In the genomic region with DNA sequence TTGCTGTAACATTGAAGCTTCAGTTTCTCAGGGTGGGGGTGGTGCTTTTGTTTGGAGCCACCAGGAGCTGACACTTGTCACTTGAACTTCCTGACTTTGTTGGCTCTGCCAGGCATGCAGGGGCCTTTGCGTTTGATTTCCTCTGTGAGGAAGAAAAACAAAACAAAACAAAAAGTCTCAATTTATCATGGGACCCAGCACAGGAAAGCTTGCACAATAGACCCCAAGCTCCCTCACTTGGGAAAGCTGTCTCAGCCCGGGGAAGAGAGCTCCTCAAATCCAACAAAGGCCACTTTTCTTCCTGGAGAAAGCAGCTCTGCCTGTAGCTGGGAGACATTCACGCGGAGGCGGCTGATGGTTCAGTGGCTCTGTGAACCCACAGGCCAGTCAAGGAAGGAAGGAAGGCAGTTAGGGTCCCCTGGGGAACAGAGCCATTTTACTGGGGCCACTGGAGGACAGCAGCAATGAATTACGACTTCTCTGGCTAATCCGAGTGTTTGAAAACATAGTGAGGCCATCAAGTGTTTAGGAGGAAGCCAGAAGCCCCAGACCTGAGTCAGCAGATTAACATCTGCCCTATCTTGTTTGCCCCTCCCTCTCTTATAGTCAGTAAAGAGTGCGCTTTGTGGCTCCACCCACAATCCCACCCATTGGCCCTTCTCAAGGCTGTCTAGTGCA, we compare ENCODE assay signal across 8 mouse cellular contexts. TPM values are rescaled to one million over a fixed set of nuclear protein-coding genes. Genes with fewer than 3 reads are reported as not detected.
DNase-seq lines count a peak whose midpoint lies in the region; ATAC-seq and TF ChIP-seq lines count a peak whose summit lies in the region.

No protein-coding gene starts in this region.

- peaks cover 5% of the 10 kb centered on the region for H3K4me1 ChIP-seq in bone marrow, adult 2 months (ENCODE audit: control insufficient read depth, insufficient read depth, low read length)
- peaks cover 38% of the 10 kb centered on the region for H3K4me1 ChIP-seq in heart, embryonic 15.5 days (replicated peaks)
- H3K4me1 ChIP-seq in kidney, postnatal 0 days (replicated peaks; ENCODE audit: insufficient read depth, low read length), result peaks cover 16% of the 10 kb centered on the region; the same call in 1 of the 2 replicates

- peak; percentile 49 for ATAC-seq in heart, embryonic 15.5 days (replicated peaks; ENCODE audit: insufficient number of reproducible peaks, insufficient read depth, low FRiP score, low read depth)
- ATAC-seq in kidney, postnatal 0 days (replicated peaks; ENCODE audit: low FRiP score, low read depth), result peak; percentile 66; the same call in 1 of the 2 replicates
- ATAC-seq in megakaryocyte, adult 5-6 weeks (ENCODE audit: poor library complexity, severe bottlenecking), result peak; percentile 38; the same call in 1 of the 2 replicates
- ATAC-seq in activated CD4-positive, CD25-positive, alpha-beta regulatory T cell, adult 4 months, result no peak

- H3K27ac ChIP-seq in bone marrow, adult 2 months (ENCODE audit: control insufficient read depth, insufficient read depth, low read depth, low read length, poor library complexity), result peak overlapping the region; percentile 31
- H3K27ac ChIP-seq in heart, embryonic 15.5 days, result peak overlapping the region; percentile 84
- peak overlapping the region; percentile 84 for H3K27ac ChIP-seq in kidney, postnatal 0 days

- H3K27me3 ChIP-seq in heart, embryonic 15.5 days, result no peaks in the 10 kb centered on the region
- no peaks in the 10 kb centered on the region for H3K27me3 ChIP-seq in kidney, postnatal 0 days (ENCODE audit: insufficient read depth, low read length)

- peak; percentile 56 to 58 for DNase-seq in B cell, adult 2 months
- peak; percentile 91 for DNase-seq in kidney, postnatal 0 days (ENCODE audit: low spot score)
- DNase-seq in thymus, postnatal 14 days, result peak; percentile 77
- no peak for DNase-seq in ovary, adult 18-20 months (ENCODE audit: low spot score)

- H3K9ac ChIP-seq in heart, embryonic 15.5 days, result no peak overlapping the region
- no peak overlapping the region for H3K9ac ChIP-seq in kidney, postnatal 0 days (ENCODE audit: low read depth, low read length)

- TF ChIP-seq CTCF in bone marrow, adult 2 months (IDR thresholded peaks at IDR 0.05; ENCODE audit: control insufficient read depth, insufficient read depth, low read length), result no peak
- no peak for TF ChIP-seq CTCF in kidney, postnatal 0 days (IDR thresholded peaks at IDR 0.05; ENCODE audit: low read depth)

- WGBS in bone marrow, adult 2 months, result 1% methylated on average over 8 of the region's 8 CpGs
- 37% methylated on average over 8 of the region's 8 CpGs for WGBS in heart, embryonic 15.5 days
- WGBS in kidney, postnatal 0 days, result 7% methylated on average over 8 of the region's 8 CpGs

- H3K4me2 ChIP-seq in heart, embryonic 15.5 days, result no peak overlapping the region
- H3K4me2 ChIP-seq in kidney, postnatal 0 days (ENCODE audit: low read length), result no peak overlapping the region; the same call in 1 of the 2 replicates

- no peak overlapping the region for H3K4me3 ChIP-seq in bone marrow, adult 2 months (replicated peaks; ENCODE audit: control insufficient read depth, low read depth, low read length)
- H3K4me3 ChIP-seq in heart, embryonic 15.5 days, result no peak overlapping the region
- H3K4me3 ChIP-seq in kidney, postnatal 0 days (replicated peaks; ENCODE audit: low read depth, low read length), result no peak overlapping the region

- no peaks in the 10 kb centered on the region for H3K36me3 ChIP-seq in heart, embryonic 15.5 days
- H3K36me3 ChIP-seq in kidney, postnatal 0 days (ENCODE audit: insufficient read depth, low read length), result no peaks in the 10 kb centered on the region

- no peak for TF ChIP-seq POLR2A in bone marrow, adult 2 months (IDR thresholded peaks at IDR 0.05; ENCODE audit: borderline replicate concordance, control insufficient read depth, low read depth, low read length)

- no peaks in the 10 kb centered on the region for H3K9me3 ChIP-seq in heart, embryonic 15.5 days (replicated peaks)
- no peaks in the 10 kb centered on the region for H3K9me3 ChIP-seq in kidney, postnatal 0 days (replicated peaks; ENCODE audit: low read length)

RNA-seq across cellular contexts. Expression of a gene that starts 15.3 kb away (rescaled TPM):
- polyA plus RNA-seq in bone marrow, adult 2 months (2011; ENCODE audit: insufficient read depth, insufficient read length, low replicate concordance, missing spikeins), result not detected in 2 replicates
- 0.43 and 0.70 TPM in 2 replicates for polyA plus RNA-seq in heart, embryonic 15.5 days (2015; fragmentation: Nextera tagmentation; extraction: Ambion mirVana)
- polyA plus RNA-seq in kidney, postnatal 0 days (2015; fragmentation: Nextera tagmentation; extraction: Ambion mirVana), result 0.22 and 0.29 TPM in 2 replicates
- total RNA-seq in megakaryocyte, adult 5-6 weeks (2015), result not detected in 2 replicates
- not detected in 2 replicates for total RNA-seq in megakaryocyte, adult 5-6 weeks (2017)
- not detected for polyA plus RNA-seq in activated CD4-positive, CD25-positive, alpha-beta regulatory T cell, adult 4 months (2017; shearing (Covaris generic))

Comparison
In these comparisons a context has a peak if more than half of its experiments do, and no peak if none do; other contexts are left out.
1. H3K27ac ChIP-seq: peak in every context shown above with its lines; median percentile 84 in heart, embryonic 15.5 days; 84 in kidney, postnatal 0 days; 31 in bone marrow, adult 2 months.